Comparison of ENCODE assay signal across 8 mouse cellular contexts in genomic region chr2:168472899-168473298, GRCm38 (mm10).
DNase-seq lines count a peak whose midpoint lies in the region; ATAC-seq lines count a peak whose summit lies in the region.

No protein-coding gene starts in this region.

- no peak overlapping the region for H3K9ac ChIP-seq in limb, embryonic 15.5 days
- H3K9ac ChIP-seq in midbrain, embryonic 15.5 days, result peak overlapping the region; percentile 23; the same call in 1 of the 2 replicates

- DNase-seq in 3134 (ENCODE audit: extremely low read depth, insufficient read length, low spot score), result peak; percentile 87
- peak; percentile 77 for DNase-seq in adrenal gland, postnatal 14 days
- peak; percentile 74 for DNase-seq in embryonic facial prominence, embryonic 10.5 days (ENCODE audit: low spot score)
- DNase-seq in heart, adult 9 months (ENCODE audit: low spot score in 2 of 2), result peak; percentile 68 to 70
- DNase-seq in kidney, adult 8-10 months, result peak; percentile 42 to 66
- DNase-seq in spleen, postnatal 36 days (ENCODE audit: low spot score in 2 of 2), result peak; percentile 85 to 87

- no peaks in the 10 kb centered on the region for H3K9me3 ChIP-seq in embryonic facial prominence, embryonic 10.5 days
- no peaks in the 10 kb centered on the region for H3K9me3 ChIP-seq in limb, embryonic 15.5 days
- H3K9me3 ChIP-seq in midbrain, embryonic 15.5 days, result no peaks in the 10 kb centered on the region

- WGBS in embryonic facial prominence, embryonic 10.5 days, result 10% methylated on average over 16 of the region's 16 CpGs
- 5% methylated on average over 16 of the region's 16 CpGs for WGBS in limb, embryonic 15.5 days
- WGBS in midbrain, embryonic 15.5 days, result 7% methylated on average over 16 of the region's 16 CpGs

- peaks cover 54% of the 10 kb centered on the region for H3K27me3 ChIP-seq in embryonic facial prominence, embryonic 10.5 days (replicated peaks; ENCODE audit: low read depth, poor library complexity, severe bottlenecking)
- H3K27me3 ChIP-seq in limb, embryonic 15.5 days, result peaks cover 10% of the 10 kb centered on the region; the same call in 1 of the 2 replicates
- H3K27me3 ChIP-seq in midbrain, embryonic 15.5 days (replicated peaks), result no peaks in the 10 kb centered on the region

- peaks cover 18% of the 10 kb centered on the region for H3K4me1 ChIP-seq in embryonic facial prominence, embryonic 10.5 days
- H3K4me1 ChIP-seq in limb, embryonic 15.5 days, result peaks cover 28% of the 10 kb centered on the region
- H3K4me1 ChIP-seq in midbrain, embryonic 15.5 days, result peaks cover 8% of the 10 kb centered on the region

- no peak for ATAC-seq in limb, embryonic 15.5 days (ENCODE audit: insufficient number of reproducible peaks, low FRiP score, low TSS enrichment, low read depth)
- 0 out of 2 replicates have a peak, but pooled peaks have one; percentile 17 for ATAC-seq in midbrain, embryonic 15.5 days (replicated peaks)

- H3K36me3 ChIP-seq in embryonic facial prominence, embryonic 10.5 days (replicated peaks), result no peaks in the 10 kb centered on the region
- no peaks in the 10 kb centered on the region for H3K36me3 ChIP-seq in limb, embryonic 15.5 days
- H3K36me3 ChIP-seq in midbrain, embryonic 15.5 days (replicated peaks), result no peaks in the 10 kb centered on the region

- H3K4me2 ChIP-seq in limb, embryonic 15.5 days, result peak overlapping the region; percentile 44
- peak overlapping the region; percentile 44 for H3K4me2 ChIP-seq in midbrain, embryonic 15.5 days

- peak overlapping the region; percentile 45 for H3K4me3 ChIP-seq in embryonic facial prominence, embryonic 10.5 days
- H3K4me3 ChIP-seq in limb, embryonic 15.5 days, result peak overlapping the region; percentile 26
- peak overlapping the region; percentile 21; the same call in 1 of the 2 replicates for H3K4me3 ChIP-seq in midbrain, embryonic 15.5 days

- 0 out of 2 replicates have a peak overlapping the region, but pooled peaks have one; percentile 7 for H3K27ac ChIP-seq in embryonic facial prominence, embryonic 10.5 days (replicated peaks)
- no peak overlapping the region for H3K27ac ChIP-seq in limb, embryonic 15.5 days
- H3K27ac ChIP-seq in midbrain, embryonic 15.5 days, result no peak overlapping the region
